14 mouse cellular contexts compared by ENCODE assay signal in the genomic region with DNA sequence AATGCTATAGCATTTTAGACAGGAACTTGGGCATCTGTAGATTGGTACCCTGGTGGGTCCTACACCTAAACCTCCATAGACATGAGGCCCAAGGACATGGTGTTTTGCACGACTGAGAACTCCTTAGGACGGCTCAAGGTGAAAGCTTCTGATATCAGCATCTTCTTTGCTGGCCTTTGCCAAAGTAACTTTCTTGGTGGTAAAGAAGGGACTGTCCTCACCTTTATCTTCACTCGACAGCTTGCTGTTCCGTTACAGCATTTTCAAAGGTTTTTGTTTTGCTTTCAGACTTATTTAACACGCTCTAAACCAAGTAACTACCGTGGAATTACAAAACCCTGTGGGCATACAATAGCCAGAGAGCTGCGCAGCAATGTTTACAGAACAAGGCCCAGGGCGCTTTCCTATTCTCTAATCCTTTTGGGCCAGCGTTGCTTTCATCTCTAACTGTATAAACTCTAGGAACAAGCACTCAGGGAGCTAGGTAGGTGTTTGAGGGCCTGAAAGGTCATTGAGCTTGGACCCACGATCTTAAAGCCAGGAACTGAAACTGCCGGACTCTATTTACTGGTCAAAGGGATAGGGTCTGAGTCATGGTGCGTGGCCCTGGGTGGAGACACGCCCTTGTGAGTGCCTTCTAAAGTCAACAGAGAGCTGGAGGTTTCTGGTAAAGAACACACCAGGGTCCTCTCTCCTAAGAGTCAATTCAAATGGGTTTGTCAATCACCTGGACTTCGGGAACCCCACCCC. TPM values are rescaled to one million over a fixed set of nuclear protein-coding genes. Genes with fewer than 3 reads are reported as not detected.
DNase-seq lines count a peak whose midpoint lies in the region; ATAC-seq lines count a peak whose summit lies in the region.
"Had no signal": no experiment of that assay in that cellular context is flagged by ENCODE, and none has a peak within 500 bp of the region (broad histone marks: within the 10 kb centered on the region; RNA-seq: fewer than 3 reads in every experiment).

No protein-coding gene starts in this region.

- no peaks in the 10 kb centered on the region for H3K36me3 ChIP-seq in kidney, embryonic 16.5 days (ENCODE audit: insufficient read depth, low read length)
- H3K36me3 ChIP-seq in liver, embryonic 16.5 days (ENCODE audit: control insufficient read depth, insufficient read depth) = no peaks in the 10 kb centered on the region
- no peaks in the 10 kb centered on the region for H3K36me3 ChIP-seq in stomach, embryonic 16.5 days (ENCODE audit: control insufficient read depth, insufficient read depth, low read length)
- H3K36me3 ChIP-seq in hindbrain, embryonic 12.5 days = peaks cover 2% of the 10 kb centered on the region; the same call in 1 of the 2 replicates
- H3K36me3 ChIP-seq: lung, embryonic 15.5 days had no signal

- no peak for ATAC-seq in kidney, embryonic 16.5 days (ENCODE audit: low FRiP score, low TSS enrichment)
- ATAC-seq in erythroblast, adult 5-6 weeks (replicated peaks; ENCODE audit: low FRiP score, poor library complexity, severe bottlenecking) = peak; percentile 90
- ATAC-seq in liver, embryonic 16.5 days (ENCODE audit: low read depth) = peak; percentile 86
- peak; percentile 80; the same call in 1 of the 2 replicates for ATAC-seq in stomach, embryonic 16.5 days (ENCODE audit: insufficient read depth, low FRiP score)
- ATAC-seq in hindbrain, embryonic 12.5 days (ENCODE audit: low FRiP score) = no peak
- ATAC-seq: hindbrain, postnatal 0 days had no signal

- peaks cover 11% of the 10 kb centered on the region for H3K4me1 ChIP-seq in kidney, embryonic 16.5 days (ENCODE audit: insufficient read depth, low read length)
- peaks cover 7% of the 10 kb centered on the region for H3K4me1 ChIP-seq in liver, embryonic 16.5 days (ENCODE audit: control insufficient read depth, low read depth, low read length)
- H3K4me1 ChIP-seq in stomach, embryonic 16.5 days (ENCODE audit: control insufficient read depth, insufficient read depth, low read length) = peaks cover 12% of the 10 kb centered on the region
- no peaks in the 10 kb centered on the region for H3K4me1 ChIP-seq in hindbrain, embryonic 12.5 days
- H3K4me1 ChIP-seq: forebrain, embryonic 10.5 days had no signal

- 86% methylated on average over 14 of the region's 14 CpGs for WGBS in kidney, embryonic 16.5 days
- WGBS in liver, embryonic 16.5 days (ENCODE audit: insufficient replicate concordance) = 41% methylated on average over 14 of the region's 14 CpGs
- WGBS in stomach, embryonic 16.5 days = 61% methylated on average over 14 of the region's 14 CpGs
- WGBS in hindbrain, embryonic 12.5 days = 78% methylated on average over 14 of the region's 14 CpGs

- H3K4me3 ChIP-seq in kidney, embryonic 16.5 days (ENCODE audit: low read length) = no peak overlapping the region
- no peak overlapping the region for H3K4me3 ChIP-seq in liver, embryonic 16.5 days (ENCODE audit: low read depth, low read length)
- no peak overlapping the region for H3K4me3 ChIP-seq in stomach, embryonic 16.5 days (replicated peaks; ENCODE audit: low read length)
- H3K4me3 ChIP-seq in hindbrain, embryonic 12.5 days = no peak overlapping the region
- H3K4me3 ChIP-seq: forebrain, embryonic 10.5 days; lung, embryonic 15.5 days; neural tube, embryonic 13.5 days had no signal

- H3K4me2 ChIP-seq in kidney, embryonic 16.5 days (replicated peaks; ENCODE audit: low read depth, low read length) = no peak overlapping the region
- H3K4me2 ChIP-seq in liver, embryonic 16.5 days (ENCODE audit: low read depth, low read length) = peak overlapping the region; percentile 42
- 0 out of 2 replicates have a peak overlapping the region, but pooled peaks have one; percentile 4 for H3K4me2 ChIP-seq in stomach, embryonic 16.5 days (ENCODE audit: low read depth, low read length)
- no peak overlapping the region for H3K4me2 ChIP-seq in hindbrain, embryonic 12.5 days (replicated peaks)
- H3K4me2 ChIP-seq: lung, embryonic 15.5 days; neural tube, embryonic 13.5 days had no signal

- no peaks in the 10 kb centered on the region for H3K9me3 ChIP-seq in kidney, embryonic 16.5 days (ENCODE audit: low read length)
- H3K9me3 ChIP-seq in liver, embryonic 16.5 days (replicated peaks; ENCODE audit: control insufficient read depth, low read length) = no peaks in the 10 kb centered on the region
- H3K9me3 ChIP-seq in stomach, embryonic 16.5 days (replicated peaks; ENCODE audit: control insufficient read depth, low read length) = no peaks in the 10 kb centered on the region
- no peaks in the 10 kb centered on the region for H3K9me3 ChIP-seq in hindbrain, embryonic 12.5 days (replicated peaks)
- H3K9me3 ChIP-seq: forebrain, embryonic 10.5 days; lung, embryonic 15.5 days; neural tube, embryonic 13.5 days had no signal

- DNase-seq in kidney, postnatal 10 days = peak; percentile 1
- no peak for DNase-seq in cerebellum, postnatal 4 days (ENCODE audit: low spot score in 2 of 2)
- DNase-seq in right cerebral cortex, adult 18-20 months = no peak
- DNase-seq: cerebellum, postnatal 10 days; heart, adult 18-20 months had no signal

- H3K27me3 ChIP-seq in kidney, embryonic 16.5 days (ENCODE audit: insufficient read depth, low read length) = no peaks in the 10 kb centered on the region
- no peaks in the 10 kb centered on the region for H3K27me3 ChIP-seq in liver, embryonic 16.5 days (ENCODE audit: control insufficient read depth, insufficient read depth, low read depth, low read length)
- no peaks in the 10 kb centered on the region for H3K27me3 ChIP-seq in stomach, embryonic 16.5 days (ENCODE audit: control insufficient read depth, insufficient read depth, low read length)
- H3K27me3 ChIP-seq in hindbrain, embryonic 12.5 days = no peaks in the 10 kb centered on the region
- H3K27me3 ChIP-seq: lung, embryonic 15.5 days; neural tube, embryonic 13.5 days had no signal

- no peak overlapping the region for H3K27ac ChIP-seq in kidney, embryonic 16.5 days (ENCODE audit: low read length)
- H3K27ac ChIP-seq in liver, embryonic 16.5 days (ENCODE audit: low read length) = peak overlapping the region; percentile 76
- H3K27ac ChIP-seq in stomach, embryonic 16.5 days (ENCODE audit: low read length) = peak overlapping the region; percentile 70; the same call in 1 of the 2 replicates
- no peak overlapping the region for H3K27ac ChIP-seq in hindbrain, embryonic 12.5 days
- H3K27ac ChIP-seq: forebrain, embryonic 10.5 days; hindbrain, postnatal 0 days; lung, embryonic 15.5 days; neural tube, embryonic 13.5 days had no signal

- H3K9ac ChIP-seq in kidney, embryonic 16.5 days (replicated peaks; ENCODE audit: low read length) = no peak overlapping the region
- 0 out of 2 replicates have a peak overlapping the region, but pooled peaks have one; percentile 26 for H3K9ac ChIP-seq in liver, embryonic 16.5 days (ENCODE audit: low read depth, low read length)
- no peak overlapping the region for H3K9ac ChIP-seq in stomach, embryonic 16.5 days (ENCODE audit: low read length)
- no peak overlapping the region for H3K9ac ChIP-seq in hindbrain, embryonic 12.5 days
- H3K9ac ChIP-seq: lung, embryonic 15.5 days; neural tube, embryonic 13.5 days had no signal

RNA-seq across cellular contexts. Expression of a gene that starts 21.5 kb away (rescaled TPM):
- polyA plus RNA-seq in kidney, embryonic 16.5 days (2015; fragmentation: Nextera tagmentation; extraction: Ambion mirVana) = 0.09 TPM in 1 of 2 replicates, not detected in the other
- total RNA-seq in erythroblast, adult 5-6 weeks (2015; ENCODE audit: low replicate concordance) = not detected in 2 replicates
- total RNA-seq in erythroblast, adult 5-6 weeks (2017; ENCODE audit: low replicate concordance) = not detected in 2 replicates
- polyA plus RNA-seq in liver, embryonic 16.5 days (2015; fragmentation: Nextera tagmentation; extraction: Ambion mirVana) = not detected in 2 replicates
- polyA plus RNA-seq in stomach, embryonic 16.5 days (2015; fragmentation: Nextera tagmentation; extraction: Ambion mirVana) = not detected in 2 replicates
- polyA plus RNA-seq in hindbrain, embryonic 12.5 days (2016; fragmentation: Nextera tagmentation; extraction: Ambion mirVana) = 0.13 and 0.27 TPM in 2 replicates
- total RNA-seq: heart, adult 18-20 months; hindbrain, postnatal 0 days had no signal
- polyA plus RNA-seq: forebrain, embryonic 10.5 days; lung, embryonic 15.5 days; neural tube, embryonic 13.5 days had no signal

RNA-seq across cellular contexts. Expression of a gene that starts 50.1 kb away (rescaled TPM):
- polyA plus RNA-seq in kidney, embryonic 16.5 days (2015; fragmentation: Nextera tagmentation; extraction: Ambion mirVana) = 160 and 165 TPM in 2 replicates
- total RNA-seq in erythroblast, adult 5-6 weeks (2015; ENCODE audit: low replicate concordance) = 39.3 and 48.2 TPM in 2 replicates
- 28.4 and 31.3 TPM in 2 replicates for total RNA-seq in erythroblast, adult 5-6 weeks (2017; ENCODE audit: low replicate concordance)
- polyA plus RNA-seq in liver, embryonic 16.5 days (2015; fragmentation: Nextera tagmentation; extraction: Ambion mirVana) = 55.8 and 57.0 TPM in 2 replicates
- 155 and 158 TPM in 2 replicates for polyA plus RNA-seq in stomach, embryonic 16.5 days (2015; fragmentation: Nextera tagmentation; extraction: Ambion mirVana)
- 264 and 270 TPM in 2 replicates for polyA plus RNA-seq in hindbrain, embryonic 12.5 days (2016; fragmentation: Nextera tagmentation; extraction: Ambion mirVana)

Comparison
In these comparisons a context has a peak if more than half of its experiments do, and no peak if none do; other contexts are left out.
1. ATAC-seq: peak in erythroblast, adult 5-6 weeks (single experiment), liver, embryonic 16.5 days (single experiment) and stomach, embryonic 16.5 days (single experiment); none in kidney, embryonic 16.5 days (single experiment) and hindbrain, embryonic 12.5 days (single experiment).
2. H3K27ac ChIP-seq: peak in liver, embryonic 16.5 days (single experiment) and stomach, embryonic 16.5 days (single experiment); none in kidney, embryonic 16.5 days (single experiment) and hindbrain, embryonic 12.5 days (single experiment).
3. H3K4me2 ChIP-seq: peak in liver, embryonic 16.5 days (single experiment) and stomach, embryonic 16.5 days (single experiment); none in kidney, embryonic 16.5 days (single experiment) and hindbrain, embryonic 12.5 days (single experiment).